Comparison of ENCODE assay signal across 15 mouse cellular contexts in genomic region chr6:83023008-83023407, GRCm38 (mm10).
"Had no signal": no experiment of that assay in that cellular context is flagged by ENCODE, and none has a peak within 500 bp of the region (broad histone marks: within the 10 kb centered on the region; RNA-seq: fewer than 3 reads in every experiment).

No protein-coding gene starts in this region.

- H3K36me3 ChIP-seq: kidney, embryonic 15.5 days; limb, embryonic 10.5 days; midbrain, embryonic 13.5 days; neural tube, embryonic 15.5 days had no signal

- H3K4me2 ChIP-seq: kidney, embryonic 15.5 days; midbrain, embryonic 13.5 days; neural tube, embryonic 15.5 days had no signal

- H3K9ac ChIP-seq: kidney, embryonic 15.5 days; midbrain, embryonic 13.5 days; neural tube, embryonic 15.5 days had no signal

- H3K4me1 ChIP-seq: midbrain, embryonic 13.5 days; neural tube, embryonic 15.5 days had no signal

- H3K27me3 ChIP-seq: kidney, embryonic 15.5 days; neural tube, embryonic 15.5 days had no signal

- ATAC-seq: lung, postnatal 0 days; midbrain, embryonic 13.5 days had no signal

- H3K27ac ChIP-seq: kidney, embryonic 15.5 days; left cerebral cortex, adult 2 months; limb, embryonic 10.5 days; midbrain, embryonic 13.5 days; neural tube, embryonic 15.5 days had no signal

- H3K9me3 ChIP-seq: kidney, embryonic 15.5 days; limb, embryonic 10.5 days; midbrain, embryonic 13.5 days; neural tube, embryonic 15.5 days had no signal

- H3K4me3 ChIP-seq: kidney, embryonic 15.5 days; left cerebral cortex, adult 2 months; limb, embryonic 10.5 days; midbrain, embryonic 13.5 days; myocyte; neural tube, embryonic 15.5 days had no signal

- DNase-seq: kidney, adult 2 months; kidney, postnatal 14 days; lung, adult 2 months; lung, postnatal 36 days; right cerebral cortex, adult 18-20 months; right cerebral cortex, postnatal 25 days; thymus, adult 2 months; thymus, postnatal 25 days had no signal
